Mouse (Mus musculus) embryonic facial prominence, embryonic 13.5 days (tissue): Measurements from ENCODE around the gene Med13l. TPM values are rescaled to one million over a fixed set of nuclear protein-coding genes. Genes with fewer than 3 reads are reported as not detected.

Experiments used
- ATAC-seq: fragments of 200-750 bp; cut with Nextera tagmentation; 2 replicates; pipeline ENCODE4 v1.8.0; 2017; ENCODE audit warnings: low read depth; ENCODE audit not compliant: insufficient number of reproducible peaks, insufficient read depth, low FRiP score, low TSS enrichment
- H3K27ac ChIP-seq: fragments of 300-500 bp; sonication (generic); 2 replicates; pipeline ENCODE4 v1.5.1; 2015; ENCODE audit warnings: moderate library complexity, mild to moderate bottlenecking, inconsistent platforms
- H3K27me3 ChIP-seq: fragments of 300-500 bp; sonication (generic); 2 replicates; pipeline ENCODE4 v1.6.1; 2015; ENCODE audit warnings: mild to moderate bottlenecking, inconsistent platforms
- H3K36me3 ChIP-seq: fragments of 300-500 bp; sonication (generic); 2 replicates; pipeline ENCODE4 v1.6.1; 2015; ENCODE audit warnings: mild to moderate bottlenecking, inconsistent platforms
- H3K4me1 ChIP-seq: fragments of 300-500 bp; sonication (generic); 2 replicates; pipeline ENCODE4 v1.6.1; 2015; ENCODE audit warnings: inconsistent platforms
- H3K4me2 ChIP-seq: fragments of 300-500 bp; sonication (generic); 2 replicates; pipeline ENCODE4 v1.6.1; 2015; ENCODE audit warnings: moderate library complexity, mild to moderate bottlenecking, inconsistent platforms
- H3K4me3 ChIP-seq: fragments of 300-500 bp; sonication (generic); 2 replicates; pipeline ENCODE4 v1.5.1; 2015; ENCODE audit warnings: mild to moderate bottlenecking, inconsistent platforms
- H3K9ac ChIP-seq: fragments of 300-500 bp; sonication (generic); 2 replicates; pipeline ENCODE4 v1.6.1; 2015; ENCODE audit warnings: mild to moderate bottlenecking, inconsistent platforms
- H3K9me3 ChIP-seq: fragments of 300-500 bp; sonication (generic); 2 replicates; pipeline ENCODE4 v1.6.1; 2016; ENCODE audit warnings: inconsistent platforms
- WGBS: fragments of 180-500 bp; shearing (Covaris S2); methylation state at CpG from one replicate; pipeline ENCODE4 v1.1.7; 2015; ENCODE audit warnings: mixed read lengths; 5-methylcytosine and 5-hydroxymethylcytosine counted together
- polyA plus RNA-seq: library from polyadenylated mRNA; unstranded; fragments of >200 nt; fragmentation: Nextera tagmentation; extraction: Ambion mirVana; gene quantifications from 2 replicates; pipeline ENCODE4 v1.2.1, GENCODE M21; 2015

The Med13l gene
- polyA plus RNA-seq, 1 experiment from 2014 or later: 16.6 TPM

DNA sequence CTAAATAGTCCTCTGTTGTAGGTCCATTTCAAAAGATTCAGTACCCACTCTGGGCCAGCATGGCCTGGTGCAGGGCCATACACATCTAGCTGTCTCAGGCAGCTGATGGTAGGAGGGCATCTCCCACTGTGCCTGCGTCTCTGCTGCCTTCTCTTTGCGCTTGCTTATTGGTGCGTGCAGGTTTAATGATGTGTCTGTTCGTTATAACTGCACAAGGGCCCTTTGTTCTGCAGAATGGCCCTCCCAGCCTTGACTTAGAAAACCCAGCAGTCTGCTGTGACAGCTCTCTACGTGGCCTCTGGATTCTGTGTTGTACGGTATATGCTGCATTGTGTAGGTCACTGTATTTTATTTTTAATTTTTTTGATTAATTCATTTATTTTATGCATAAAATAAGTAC is 208.7 kb downstream of the Med13l start:
- Histone ChIP-seq H3K27ac (no peak overlapping the region), H3K9me3 (no peaks in the 10 kb centered on the region), H3K4me2 (no peak overlapping the region), H3K9ac (no peak overlapping the region), H3K4me1 (no peaks in the 10 kb centered on the region), H3K4me3 (no peak overlapping the region), H3K36me3 (peaks cover 5% of the 10 kb centered on the region; the same call in 1 of the 2 replicates), H3K27me3 (no peaks in the 10 kb centered on the region; the same call in none of the 2 replicates)
- ATAC-seq: no peak
- 43% methylated on average over 6 of the region's 6 CpGs for WGBS

DNA sequence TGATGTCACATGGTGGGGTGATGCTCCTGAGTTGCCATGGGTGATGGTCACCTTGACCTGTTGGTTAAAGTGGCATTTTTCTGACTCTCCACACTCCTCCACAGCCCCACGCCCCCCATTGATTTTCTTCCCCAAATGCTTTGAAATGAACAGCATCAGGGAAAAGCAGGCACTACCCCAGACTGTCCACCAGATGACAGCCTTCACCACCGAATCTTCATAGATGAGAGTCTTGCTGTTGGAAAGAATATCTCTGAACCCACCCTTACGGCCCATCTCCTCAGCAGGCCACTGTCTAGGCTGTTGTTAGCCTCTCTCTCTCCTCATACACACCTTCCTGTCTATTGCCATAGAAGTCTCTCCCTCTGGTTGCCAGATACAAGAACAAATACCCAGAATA is 213.4 kb downstream of the Med13l start:
- WGBS: 31% methylated on average over 3 of the region's 3 CpGs
- ATAC-seq: no peak
- Histone ChIP-seq H3K36me3 (no peaks in the 10 kb centered on the region), H3K9me3 (no peaks in the 10 kb centered on the region), H3K4me1 (no peaks in the 10 kb centered on the region), H3K9ac (no peak overlapping the region), H3K27me3 (no peaks in the 10 kb centered on the region; the same call in none of the 2 replicates), H3K27ac (no peak overlapping the region), H3K4me3 (no peak overlapping the region), H3K4me2 (no peak overlapping the region)

DNA sequence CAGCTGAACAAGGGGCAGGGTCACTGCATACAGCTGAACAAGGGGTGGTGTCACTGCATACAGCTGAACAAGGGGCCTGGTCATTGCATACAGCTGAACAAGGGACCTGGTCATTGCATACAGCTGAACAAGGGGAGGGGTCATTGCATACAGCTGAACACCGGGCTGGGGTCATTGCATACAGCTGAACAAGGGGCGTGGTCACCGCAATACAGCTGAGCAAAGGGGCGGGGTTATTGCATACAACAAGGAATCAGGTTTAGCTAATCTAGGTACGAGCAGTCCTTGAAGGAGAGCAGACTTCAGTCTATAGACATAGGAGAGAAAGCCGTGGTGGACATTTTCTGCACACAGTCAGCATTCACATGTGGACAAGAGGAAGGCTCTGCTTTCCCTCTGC is 215.9 kb downstream of the Med13l start:
- Histone ChIP-seq H3K9ac (no peak overlapping the region), H3K4me2 (no peak overlapping the region), H3K4me3 (no peak overlapping the region), H3K27ac (no peak overlapping the region), H3K27me3 (peaks cover 11% of the 10 kb centered on the region), H3K4me1 (no peaks in the 10 kb centered on the region), H3K9me3 (no peaks in the 10 kb centered on the region), H3K36me3 (no peaks in the 10 kb centered on the region)
- no peak for ATAC-seq
- WGBS: 80% methylated on average over 6 of the region's 6 CpGs

DNA sequence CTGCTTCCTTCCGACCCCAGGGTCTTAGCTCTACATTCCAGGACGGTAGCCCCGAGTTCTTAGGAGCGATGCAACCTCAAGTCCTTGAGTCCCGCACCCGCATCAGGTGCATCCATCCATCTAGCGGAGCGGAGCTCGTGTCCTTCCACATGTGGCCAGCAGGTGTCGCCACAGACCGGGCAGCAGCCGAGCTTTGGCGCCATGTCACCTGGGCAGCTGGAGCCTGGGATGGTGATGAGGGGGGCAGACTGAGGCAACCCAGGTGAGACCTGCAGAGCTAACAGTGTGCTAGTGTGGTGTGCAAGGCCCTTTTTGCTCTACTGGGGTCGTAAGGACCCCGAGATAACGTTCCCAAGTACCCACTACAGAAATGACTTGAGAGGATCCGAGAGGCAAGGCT is 221.1 kb downstream of the Med13l start:
- H3K27ac ChIP-seq: no peak overlapping the region
- 0 out of 2 replicates have a peak, but pooled peaks cover 5% of the 10 kb centered on the region for H3K9me3 ChIP-seq
- H3K27me3 ChIP-seq: peaks cover 14% of the 10 kb centered on the region
- no peak overlapping the region for H3K4me2 ChIP-seq
- WGBS: 11% methylated on average over 17 of the region's 17 CpGs
- H3K36me3 ChIP-seq: no peaks in the 10 kb centered on the region
- peaks cover 4% of the 10 kb centered on the region; the same call in 1 of the 2 replicates for H3K4me1 ChIP-seq
- H3K4me3 ChIP-seq: no peak overlapping the region
- ATAC-seq: no peak
- no peak overlapping the region for H3K9ac ChIP-seq

DNA sequence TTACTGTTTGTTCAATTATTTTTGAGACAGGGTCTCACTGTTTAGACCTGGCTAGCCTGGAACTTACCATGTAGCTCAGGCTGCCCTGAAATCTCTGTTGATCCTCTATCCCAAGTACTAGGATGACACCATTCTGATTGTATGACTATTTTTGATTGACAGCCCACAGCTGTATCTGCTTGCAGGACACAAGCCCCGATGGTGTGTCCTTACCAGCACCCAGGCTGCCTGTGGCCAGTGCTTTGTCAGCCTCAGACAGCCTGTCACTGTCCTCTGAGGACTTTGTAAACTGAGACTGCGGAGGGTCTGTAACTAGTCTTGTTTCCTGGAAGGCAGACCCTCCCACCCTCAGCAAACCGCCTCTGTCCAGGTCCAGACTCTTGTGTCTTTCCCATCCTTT is 221.7 kb downstream of the Med13l start:
- Histone ChIP-seq H3K27ac (no peak overlapping the region), H3K4me3 (no peak overlapping the region), H3K4me2 (no peak overlapping the region), H3K9me3 (0 out of 2 replicates have a peak, but pooled peaks cover 5% of the 10 kb centered on the region), H3K36me3 (no peaks in the 10 kb centered on the region), H3K27me3 (peaks cover 14% of the 10 kb centered on the region), H3K4me1 (peaks cover 4% of the 10 kb centered on the region; the same call in 1 of the 2 replicates), H3K9ac (no peak overlapping the region)
- 77% methylated on average over 3 of the region's 3 CpGs for WGBS
- ATAC-seq: no peak

DNA sequence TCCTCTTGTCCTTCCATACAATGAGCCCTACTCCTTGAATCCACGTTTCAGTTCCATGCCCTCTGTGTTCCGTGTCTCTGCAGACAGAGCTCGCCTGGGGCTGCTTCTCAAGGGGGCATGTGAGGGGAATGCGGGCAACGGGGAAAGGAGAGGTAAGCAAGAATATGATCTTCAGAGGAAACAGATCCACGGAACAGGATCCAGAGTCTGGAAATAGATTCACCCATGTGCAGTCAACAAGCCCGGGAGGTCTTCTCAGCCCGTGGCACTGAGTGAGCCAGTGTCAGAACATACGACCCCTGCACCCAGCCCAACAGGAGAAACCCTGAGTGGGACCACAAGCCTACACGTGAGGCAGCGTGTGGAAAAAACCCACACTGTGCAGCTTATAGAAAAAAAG is 228.7 kb downstream of the Med13l start:
- Histone ChIP-seq H3K27ac (no peak overlapping the region), H3K36me3 (no peaks in the 10 kb centered on the region), H3K4me3 (no peak overlapping the region), H3K4me1 (no peaks in the 10 kb centered on the region), H3K4me2 (no peak overlapping the region), H3K9me3 (0 out of 2 replicates have a peak, but pooled peaks cover 5% of the 10 kb centered on the region), H3K27me3 (no peaks in the 10 kb centered on the region), H3K9ac (no peak overlapping the region)
- WGBS: 80% methylated on average over 11 of the region's 11 CpGs
- no peak for ATAC-seq

DNA sequence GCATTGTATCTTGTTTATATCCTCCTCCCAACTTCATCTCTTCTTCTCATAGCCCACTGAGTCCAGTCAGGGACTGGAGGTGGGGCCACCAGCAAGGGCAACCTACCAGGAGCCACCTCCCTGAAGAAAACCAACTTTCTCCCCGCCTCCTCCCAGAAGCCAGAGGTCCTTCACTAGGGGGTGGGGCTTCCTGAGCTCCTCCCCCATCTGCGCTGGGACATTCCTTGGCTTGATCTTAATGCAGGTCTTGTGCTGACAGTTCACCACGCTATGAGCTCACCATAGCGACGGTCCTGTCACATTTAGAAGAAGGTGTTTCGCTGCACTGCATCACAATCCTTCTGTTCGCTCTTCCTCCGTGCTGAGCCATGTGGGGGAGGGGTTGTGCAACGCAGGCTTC is 229.3 kb downstream of the Med13l start:
- Histone ChIP-seq H3K4me2 (no peak overlapping the region), H3K27me3 (no peaks in the 10 kb centered on the region), H3K9ac (no peak overlapping the region), H3K36me3 (no peaks in the 10 kb centered on the region), H3K27ac (no peak overlapping the region), H3K9me3 (0 out of 2 replicates have a peak, but pooled peaks cover 5% of the 10 kb centered on the region), H3K4me3 (no peak overlapping the region), H3K4me1 (no peaks in the 10 kb centered on the region)
- WGBS: 76% methylated on average over 9 of the region's 9 CpGs
- no peak for ATAC-seq

DNA sequence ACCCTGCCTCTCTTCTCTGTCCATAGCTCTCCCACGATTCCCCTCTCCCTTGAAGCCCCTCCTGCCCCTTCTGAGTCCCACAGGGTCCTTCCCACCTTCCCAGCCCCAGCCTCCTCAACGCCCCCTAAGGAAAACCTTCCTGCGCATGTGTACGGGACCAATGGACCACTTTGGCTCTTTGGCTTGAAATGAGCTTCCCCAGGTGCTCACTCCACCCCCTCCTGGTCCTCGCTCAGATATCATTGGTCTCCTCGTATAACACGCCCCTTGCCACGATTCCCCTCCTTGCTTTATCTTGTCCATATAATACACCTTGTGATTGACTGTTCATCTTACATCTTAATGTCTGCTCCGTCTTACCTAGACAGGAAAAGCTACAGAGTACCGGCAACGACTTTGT is 237.3 kb downstream of the Med13l start:
- no peak; the same call in 1 of the 2 replicates for ATAC-seq
- H3K4me2 ChIP-seq: no peak overlapping the region
- 87% methylated on average over 11 of the region's 11 CpGs for WGBS

DNA sequence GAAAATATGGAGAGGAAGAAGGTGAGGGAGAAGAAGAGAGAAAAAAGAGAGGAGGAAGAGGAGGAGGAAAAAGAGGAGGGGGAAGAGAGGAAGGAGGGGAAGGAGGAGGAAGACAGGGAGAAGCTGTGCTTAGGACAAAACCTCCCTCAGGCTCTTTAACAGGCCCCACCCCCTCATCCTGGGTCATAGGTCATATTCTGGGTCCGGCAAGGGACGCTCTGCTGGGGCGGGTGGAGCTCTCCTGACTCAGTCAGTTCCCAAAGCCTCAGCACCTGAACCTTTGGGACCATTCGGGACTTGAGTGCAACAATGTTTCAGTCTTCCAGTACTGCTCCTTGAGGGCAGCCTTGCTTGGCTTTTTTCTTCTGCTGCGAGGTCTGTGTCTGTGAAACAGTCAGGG is 241.1 kb downstream of the Med13l start:
- Histone ChIP-seq H3K36me3 (no peaks in the 10 kb centered on the region), H3K4me1 (no peaks in the 10 kb centered on the region), H3K27ac (no peak overlapping the region), H3K9ac (no peak overlapping the region), H3K9me3 (no peaks in the 10 kb centered on the region), H3K4me3 (no peak overlapping the region), H3K27me3 (no peaks in the 10 kb centered on the region), H3K4me2 (no peak overlapping the region)
- ATAC-seq: no peak
- 26% methylated on average over 5 of the region's 5 CpGs for WGBS

More for the DNA sequence above, 237.3 kb downstream of the Med13l start:
- H3K4me1 ChIP-seq: no peaks in the 10 kb centered on the region
- H3K9me3 ChIP-seq: no peaks in the 10 kb centered on the region
- H3K27me3 ChIP-seq: no peaks in the 10 kb centered on the region
- no peak overlapping the region for H3K4me3 ChIP-seq
- H3K36me3 ChIP-seq: no peaks in the 10 kb centered on the region
- H3K27ac ChIP-seq: no peak overlapping the region
- H3K9ac ChIP-seq: no peak overlapping the region

DNA sequence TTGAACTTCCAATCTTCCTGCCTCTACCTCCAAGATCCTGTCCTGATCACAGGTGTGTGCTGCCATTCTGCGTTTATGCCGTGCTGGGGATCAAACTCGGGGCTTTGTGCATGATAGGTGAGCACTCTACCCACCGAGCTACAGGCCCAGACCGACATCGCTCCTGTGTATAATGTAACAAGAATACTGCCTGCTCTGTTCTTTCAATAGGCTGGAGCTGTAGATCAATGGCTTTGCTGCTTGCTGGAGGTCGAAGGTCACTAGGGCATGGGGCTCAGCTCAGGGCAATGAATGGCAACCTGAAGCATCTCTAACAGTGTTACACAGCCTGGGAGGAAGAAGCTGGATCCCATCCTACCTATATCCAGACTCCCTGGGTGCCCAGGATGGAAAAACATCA is 241.6 kb downstream of the Med13l start:
- Histone ChIP-seq H3K4me3 (no peak overlapping the region), H3K9ac (no peak overlapping the region), H3K27ac (no peak overlapping the region), H3K9me3 (no peaks in the 10 kb centered on the region), H3K27me3 (no peaks in the 10 kb centered on the region), H3K36me3 (no peaks in the 10 kb centered on the region), H3K4me1 (no peaks in the 10 kb centered on the region), H3K4me2 (no peak overlapping the region)
- WGBS: 67% methylated on average over 7 of the region's 7 CpGs
- no peak for ATAC-seq

DNA sequence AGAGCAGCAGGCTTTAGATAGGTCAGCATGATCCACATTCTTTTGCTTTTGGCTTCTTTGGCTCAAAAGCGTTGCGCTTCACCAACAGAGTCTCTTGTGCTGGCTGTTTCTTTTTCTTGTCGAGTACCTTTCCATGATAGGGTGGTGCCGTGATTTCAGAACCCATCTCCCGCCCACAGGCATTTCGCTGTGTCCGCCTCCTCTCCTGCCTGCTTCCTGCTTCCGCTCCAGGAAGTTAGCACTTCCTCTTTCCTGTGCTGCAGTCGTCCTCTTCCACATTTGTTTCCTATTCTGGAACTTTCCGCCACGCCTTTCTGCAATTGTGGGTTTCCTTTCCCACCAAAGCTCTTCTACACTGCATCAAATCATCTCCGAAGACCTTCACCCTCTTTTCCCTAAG is 248.5 kb downstream of the Med13l start:
- ATAC-seq: no peak

DNA sequence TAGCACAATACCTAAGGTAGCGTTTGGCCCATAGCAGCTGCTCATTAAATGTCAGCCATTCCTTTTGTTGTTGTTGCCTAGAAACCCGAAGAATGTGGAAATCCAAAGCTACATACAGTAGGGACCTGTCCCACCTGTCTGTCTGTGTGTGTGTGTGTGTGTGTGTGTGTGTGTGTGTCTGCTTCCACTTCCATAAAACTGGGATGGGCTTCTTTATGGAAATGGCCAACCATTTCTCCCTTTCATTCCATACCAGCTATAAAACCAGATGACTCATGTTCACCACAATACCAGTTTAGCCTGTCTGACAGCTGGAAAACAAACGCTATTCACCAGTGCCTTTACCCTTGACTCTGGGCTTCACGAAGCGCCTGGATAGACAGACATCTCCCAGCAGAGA is 249.1 kb downstream of the Med13l start:
- no peaks in the 10 kb centered on the region for H3K36me3 ChIP-seq
- H3K27ac ChIP-seq: no peak overlapping the region
- WGBS: 74% methylated on average over 5 of the region's 5 CpGs
- H3K4me1 ChIP-seq: peaks cover 13% of the 10 kb centered on the region
- no peak overlapping the region for H3K4me2 ChIP-seq
- H3K27me3 ChIP-seq: no peaks in the 10 kb centered on the region
- H3K9ac ChIP-seq: no peak overlapping the region
- no peak overlapping the region for H3K4me3 ChIP-seq
- H3K9me3 ChIP-seq: no peaks in the 10 kb centered on the region
- no peak for ATAC-seq

More for the DNA sequence above, 248.5 kb downstream of the Med13l start:
- no peaks in the 10 kb centered on the region for H3K9me3 ChIP-seq
- H3K4me1 ChIP-seq: peaks cover 13% of the 10 kb centered on the region
- H3K27ac ChIP-seq: no peak overlapping the region
- H3K27me3 ChIP-seq: no peaks in the 10 kb centered on the region
- H3K9ac ChIP-seq: no peak overlapping the region
- WGBS: 80% methylated on average over 12 of the region's 12 CpGs
- H3K4me3 ChIP-seq: no peak overlapping the region
- H3K4me2 ChIP-seq: no peak overlapping the region
- H3K36me3 ChIP-seq: no peaks in the 10 kb centered on the region

DNA sequence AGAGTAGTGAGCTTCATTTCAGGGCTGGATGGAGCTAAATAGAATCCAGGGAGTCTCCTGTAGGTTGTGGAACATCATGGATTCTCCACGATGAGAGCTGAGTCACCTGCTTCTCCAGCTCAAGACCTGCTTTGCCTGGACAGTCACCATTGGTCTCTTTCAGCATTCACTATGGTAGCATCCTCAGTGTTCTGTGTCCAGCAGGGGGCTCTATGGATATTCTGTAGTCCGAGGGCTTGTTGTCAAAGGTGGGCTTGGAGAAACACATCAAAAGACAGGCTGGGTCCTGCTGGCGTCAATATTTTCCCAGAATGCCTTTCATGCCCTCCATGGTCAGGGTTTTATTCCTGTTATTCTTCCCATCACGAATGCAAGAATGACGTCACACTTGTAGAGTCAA is 251.2 kb downstream of the Med13l start:
- Histone ChIP-seq H3K9me3 (no peaks in the 10 kb centered on the region), H3K27me3 (no peaks in the 10 kb centered on the region), H3K4me3 (no peak overlapping the region), H3K4me1 (peaks cover 13% of the 10 kb centered on the region), H3K27ac (no peak overlapping the region), H3K4me2 (no peak overlapping the region), H3K36me3 (no peaks in the 10 kb centered on the region), H3K9ac (no peak overlapping the region)
- no peak for ATAC-seq
- 47% methylated on average over 5 of the region's 5 CpGs for WGBS
